Mouse (Mus musculus) urinary bladder, postnatal 25 days (tissue): Measurements from ENCODE around the gene Uchl3.

Source experiments
- DNase-seq: peaks from one replicate; pipeline ENCODE4 v3.0.0; 2022; ENCODE audit warnings: low spot score

Gene Uchl3

GRCm38 (mm10) chr14:101668626-101669025, 14.9 kb downstream of the Uchl3 start:
- DNase-seq = no peak

DNA sequence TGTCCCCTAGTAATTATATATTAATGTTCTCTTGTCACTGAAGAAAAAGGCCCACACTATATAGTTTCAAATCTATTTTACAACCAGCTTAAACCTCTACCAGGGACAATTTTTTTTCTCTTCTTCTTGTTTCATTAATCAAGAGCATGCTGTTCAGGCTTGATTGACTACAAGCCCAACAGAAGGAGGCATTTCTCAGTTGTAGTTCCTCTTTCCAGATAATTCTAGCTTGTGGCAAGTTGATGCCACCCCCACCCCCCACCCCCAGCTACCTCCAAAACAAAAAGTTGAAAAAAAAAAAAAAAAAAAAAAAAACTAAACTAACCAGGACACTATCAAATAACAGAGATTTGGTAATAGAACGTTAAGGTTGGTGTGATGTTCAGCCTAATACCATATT, 18.5 kb downstream of the Uchl3 start:
- no peak for DNase-seq

DNA sequence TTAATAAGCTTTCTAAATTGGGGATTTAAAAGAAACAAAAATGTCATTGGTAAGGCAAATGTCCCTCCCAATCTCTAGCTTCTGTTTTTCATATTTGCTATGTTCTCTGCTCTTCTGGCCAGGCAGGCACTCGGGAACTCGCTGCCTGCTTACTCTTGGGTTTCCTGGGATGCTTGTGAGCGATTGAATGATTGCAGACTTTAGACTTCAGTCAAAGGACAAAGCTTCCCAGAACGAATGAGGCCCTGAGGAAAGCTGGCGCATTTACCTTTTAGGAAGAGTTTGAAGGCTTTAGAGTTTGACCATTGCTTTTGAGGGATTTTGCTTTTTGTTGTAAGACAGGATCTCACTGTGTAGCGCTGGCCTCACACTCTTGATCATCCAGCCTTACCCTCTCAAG, 33.9 kb downstream of the Uchl3 start:
- no peak for DNase-seq

- no peak for DNase-seq
These were observed 34.6 kb downstream of the Uchl3 start for GRCm38 (mm10) chr14:101688406-101688805.

- no peak for DNase-seq
These were observed 50.7 kb downstream of the Uchl3 start for GRCm38 (mm10) chr14:101704479-101704878.

DNA sequence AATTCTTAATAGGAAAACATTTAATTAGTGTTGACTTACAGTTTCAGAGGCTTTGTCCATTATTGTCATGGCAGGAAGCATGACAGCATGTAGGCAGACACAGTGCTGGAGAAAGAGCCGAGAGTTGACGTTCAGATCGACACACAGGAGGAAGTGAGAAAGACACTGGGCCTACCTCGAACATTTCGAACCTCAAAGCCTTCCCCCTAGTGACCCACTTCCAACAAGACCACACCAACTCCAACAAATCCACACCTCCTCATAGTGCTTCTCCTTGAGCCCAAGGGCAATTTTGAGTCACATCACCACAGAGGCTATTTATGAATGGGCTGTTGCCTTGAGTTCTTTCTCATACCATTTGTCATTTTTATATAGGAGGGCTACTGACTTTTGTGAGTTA, 53.3 kb downstream of the Uchl3 start:
- DNase-seq = no peak

DNA sequence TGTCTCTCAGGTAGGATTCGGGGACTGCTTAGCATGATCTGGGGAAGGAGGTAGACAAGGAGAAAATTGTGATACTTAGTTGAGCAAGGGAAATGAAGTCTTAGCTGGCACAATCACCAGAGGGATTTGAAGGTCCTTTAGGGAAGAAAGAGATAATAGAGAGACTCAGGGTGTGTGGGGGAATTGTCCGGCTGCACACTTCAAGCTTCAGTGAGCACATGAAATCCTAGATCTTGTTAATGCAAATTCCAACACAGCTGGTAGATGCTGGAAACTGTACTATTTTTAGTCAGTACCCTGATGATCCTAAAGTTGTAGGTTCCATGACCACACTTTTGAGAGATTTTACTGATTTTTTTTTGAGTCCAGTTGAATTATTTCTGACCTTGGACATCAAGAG, 60.6 kb downstream of the Uchl3 start:
- DNase-seq = no peak

- DNase-seq = peak; percentile 59
These were observed 75.6 kb downstream of the Uchl3 start, which contains the start of the genes Gm9922 and Lmo7 for GRCm38 (mm10) chr14:101729237-101729971. Gene Gm9922 (minus strand): TSS chr14:101729814. Gene Lmo7 (plus strand): TSS chr14:101729957.

DNA sequence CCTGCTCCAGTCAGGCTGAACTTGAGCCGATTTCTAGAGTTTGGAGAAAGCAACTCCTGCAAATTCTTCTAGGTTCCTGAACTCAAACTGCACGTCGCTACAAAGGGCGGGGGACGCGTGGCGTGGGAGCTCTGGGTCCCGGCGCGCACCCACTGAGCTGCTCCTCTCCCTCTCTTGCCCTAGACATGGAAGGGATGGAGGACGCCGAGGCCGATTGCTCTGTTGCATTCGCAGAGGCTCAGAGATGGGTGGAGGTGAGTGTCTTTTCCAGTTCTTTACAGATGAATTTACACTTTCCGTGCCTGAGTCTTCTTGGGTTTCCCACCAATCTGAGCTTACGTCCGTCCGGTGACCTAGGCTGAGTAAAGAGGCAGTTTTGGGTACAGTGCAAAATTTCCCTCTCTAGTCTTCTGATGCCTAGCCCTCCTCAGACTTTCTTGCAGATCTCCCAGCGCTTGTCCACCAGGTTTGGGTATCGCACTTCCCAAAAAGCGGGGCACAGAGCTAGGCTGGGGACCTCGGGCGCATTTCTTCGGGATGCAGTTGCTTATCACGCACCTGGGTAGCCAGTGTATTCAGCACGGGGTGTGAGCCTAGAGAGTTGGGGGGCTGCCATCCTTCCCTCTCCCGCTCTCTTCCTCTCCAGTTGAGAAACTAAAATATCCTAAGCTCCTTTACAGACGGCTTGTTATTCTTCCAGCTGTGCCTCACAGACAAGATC, 76.4 kb downstream of the Uchl3 start:
- peak; percentile 7 for DNase-seq

DNA sequence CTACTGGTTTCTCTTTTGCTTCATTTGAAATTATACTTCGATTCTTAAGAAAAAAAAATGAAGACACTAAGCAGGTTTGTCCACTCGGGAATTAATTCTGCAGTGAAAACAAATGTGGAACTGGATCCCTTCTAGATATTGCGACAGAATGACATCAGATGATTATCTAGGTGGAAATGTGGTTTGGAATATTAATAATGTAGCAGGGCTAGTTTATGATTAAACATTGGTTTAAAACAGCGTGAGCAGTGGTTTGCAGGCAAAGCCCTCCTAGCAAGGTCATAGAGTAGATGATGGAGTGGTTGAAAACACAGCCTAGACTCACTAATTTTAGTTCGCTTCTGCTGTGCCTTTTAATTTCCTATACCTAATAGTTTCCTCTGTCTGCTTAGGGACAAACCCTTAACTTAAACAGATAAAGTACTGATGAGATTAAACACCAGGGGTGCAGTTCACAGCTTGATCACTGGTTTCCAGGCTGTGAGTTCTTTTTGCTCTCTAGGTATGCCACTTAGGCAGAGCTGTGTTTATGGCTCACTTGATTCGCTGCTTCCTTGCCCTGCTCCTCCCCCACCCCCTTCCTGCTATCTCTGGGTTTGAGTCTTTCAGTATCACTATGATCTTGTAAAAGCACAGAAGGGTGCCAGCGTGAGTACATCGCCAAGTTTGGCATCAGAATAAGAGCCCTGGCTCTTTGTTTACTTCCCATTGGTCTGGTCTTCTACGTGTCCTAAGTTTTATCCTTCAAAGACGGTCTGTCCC, 80.0 kb downstream of the Uchl3 start:
- no peak for DNase-seq

DNA sequence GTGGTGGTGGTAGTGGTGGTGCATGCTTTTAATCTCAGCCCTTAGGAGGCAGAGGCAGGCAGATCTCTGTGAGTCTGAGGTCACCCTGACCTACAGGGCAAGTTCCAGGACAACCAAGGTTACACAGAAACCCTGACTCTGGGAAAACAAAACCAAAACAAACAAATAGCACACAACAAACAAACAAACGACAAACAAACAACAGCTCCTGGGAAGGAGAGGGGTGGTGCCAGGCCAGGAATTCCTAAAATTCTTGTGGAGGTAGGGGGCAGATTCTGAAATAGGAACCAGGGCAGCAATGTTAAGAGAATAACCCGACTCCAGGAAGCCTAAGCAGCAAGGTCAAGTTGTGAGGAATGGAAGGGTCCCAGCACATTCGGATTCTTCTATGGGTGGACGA, 83.7 kb downstream of the Uchl3 start:
- no peak for DNase-seq
